9 mouse cellular contexts compared by ENCODE assay signal in the genomic region with DNA sequence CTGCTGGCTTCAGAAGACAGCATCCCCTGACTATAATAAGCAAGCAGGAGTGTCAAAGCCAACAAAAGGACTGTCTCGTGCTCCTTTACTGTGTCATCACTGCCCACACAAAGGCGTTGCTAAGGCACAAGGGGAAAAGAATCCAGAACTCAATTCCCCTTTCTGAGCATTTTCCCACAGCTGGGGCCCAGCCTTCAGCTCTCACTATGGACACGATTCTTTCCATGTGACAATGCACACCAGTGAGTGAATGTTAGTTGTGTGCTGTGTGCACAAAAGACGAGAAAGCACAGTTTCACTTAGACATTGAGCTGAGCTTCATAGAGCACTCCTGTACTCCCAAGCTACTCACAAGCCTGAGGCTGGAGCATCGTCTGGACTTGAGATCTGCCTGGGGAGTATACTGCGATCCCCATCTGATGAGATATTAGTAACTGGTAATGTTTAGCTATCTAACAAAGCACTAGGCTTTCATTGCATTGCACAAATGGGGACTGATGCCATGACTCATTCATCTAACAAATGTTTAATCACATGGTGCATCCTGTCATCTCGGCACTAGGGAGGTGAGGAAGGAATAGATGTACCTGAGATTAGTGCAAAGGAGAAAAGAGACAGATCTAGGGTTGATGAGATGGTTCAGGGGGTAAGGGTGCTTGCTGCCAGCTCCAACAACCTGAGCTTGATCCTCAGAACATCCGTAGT. TPM values are rescaled to one million over a fixed set of nuclear protein-coding genes. Genes with fewer than 3 reads are reported as not detected.
DNase-seq lines count a peak whose midpoint lies in the region; ATAC-seq and TF ChIP-seq lines count a peak whose summit lies in the region.
"Had no signal": no experiment of that assay in that cellular context is flagged by ENCODE, and none has a peak within 500 bp of the region (broad histone marks: within the 10 kb centered on the region; RNA-seq: fewer than 3 reads in every experiment).

No protein-coding gene starts in this region.

- peak overlapping the region; percentile 82 for H3K27ac ChIP-seq in forebrain, embryonic 10.5 days
- H3K27ac ChIP-seq in midbrain, postnatal 0 days (ENCODE audit: low read depth, low read length) = no peak overlapping the region
- no peak overlapping the region for H3K27ac ChIP-seq in gastrocnemius, adult 2 months
- H3K27ac ChIP-seq in kidney, embryonic 16.5 days (ENCODE audit: low read length) = no peak overlapping the region
- no peak overlapping the region for H3K27ac ChIP-seq in cerebellum, adult 2 months (ENCODE audit: insufficient read depth, low read length)
- H3K27ac ChIP-seq: embryonic facial prominence, embryonic 15.5 days had no signal

- H3K9me3 ChIP-seq in forebrain, embryonic 10.5 days = no peaks in the 10 kb centered on the region
- no peaks in the 10 kb centered on the region for H3K9me3 ChIP-seq in midbrain, postnatal 0 days (ENCODE audit: low read length)
- H3K9me3 ChIP-seq in kidney, embryonic 16.5 days (ENCODE audit: low read length) = no peaks in the 10 kb centered on the region
- H3K9me3 ChIP-seq: embryonic facial prominence, embryonic 15.5 days had no signal

- no peak for TF ChIP-seq CTCF in brain, embryonic 14.5 days (IDR thresholded peaks at IDR 0.05; ENCODE audit: borderline replicate concordance, extremely low read depth, insufficient read depth, insufficient read length)
- no peak for TF ChIP-seq CTCF in midbrain, postnatal 0 days (IDR thresholded peaks at IDR 0.05)
- no peak for TF ChIP-seq CTCF in gastrocnemius, adult 2 months (IDR thresholded peaks at IDR 0.05)
- no peak for TF ChIP-seq CTCF in cerebellum, adult 2 months (IDR thresholded peaks at IDR 0.05; ENCODE audit: borderline replicate concordance, insufficient read depth, low read depth, low read length)

- WGBS in forebrain, embryonic 10.5 days = 56% methylated on average over 8 of the region's 8 CpGs
- WGBS in midbrain, postnatal 0 days = 18% methylated on average over 8 of the region's 8 CpGs
- WGBS in kidney, embryonic 16.5 days = 72% methylated on average over 8 of the region's 8 CpGs
- WGBS in cerebellum, adult 2 months = 37% methylated on average over 8 of the region's 8 CpGs

- no peaks in the 10 kb centered on the region for H3K27me3 ChIP-seq in forebrain, embryonic 10.5 days (ENCODE audit: poor library complexity, severe bottlenecking)
- H3K27me3 ChIP-seq in midbrain, postnatal 0 days (ENCODE audit: insufficient read depth, low read length) = no peaks in the 10 kb centered on the region
- H3K27me3 ChIP-seq in kidney, embryonic 16.5 days (ENCODE audit: insufficient read depth, low read length) = no peaks in the 10 kb centered on the region
- H3K27me3 ChIP-seq in cerebellum, adult 2 months (ENCODE audit: control insufficient read depth, insufficient read depth, low read length) = no peaks in the 10 kb centered on the region
- H3K27me3 ChIP-seq: embryonic facial prominence, embryonic 15.5 days had no signal

- H3K36me3 ChIP-seq in forebrain, embryonic 10.5 days (replicated peaks) = no peaks in the 10 kb centered on the region
- H3K36me3 ChIP-seq in midbrain, postnatal 0 days (ENCODE audit: insufficient read depth, low read length) = no peaks in the 10 kb centered on the region
- H3K36me3 ChIP-seq in kidney, embryonic 16.5 days (ENCODE audit: insufficient read depth, low read length) = no peaks in the 10 kb centered on the region
- H3K36me3 ChIP-seq: embryonic facial prominence, embryonic 15.5 days had no signal

- H3K4me3 ChIP-seq in forebrain, embryonic 10.5 days = no peak overlapping the region
- H3K4me3 ChIP-seq in midbrain, postnatal 0 days (ENCODE audit: low read depth, low read length) = no peak overlapping the region
- H3K4me3 ChIP-seq in gastrocnemius, adult 2 months = no peak overlapping the region
- H3K4me3 ChIP-seq in kidney, embryonic 16.5 days (ENCODE audit: low read length) = no peak overlapping the region
- H3K4me3 ChIP-seq in cerebellum, adult 2 months (replicated peaks; ENCODE audit: insufficient read depth, low read depth, low read length) = no peak overlapping the region
- H3K4me3 ChIP-seq: embryonic facial prominence, embryonic 15.5 days had no signal

- peak; percentile 89 for DNase-seq in brain, embryonic 14.5 days (ENCODE audit: low read depth)
- DNase-seq in forebrain, embryonic 10.5 days (ENCODE audit: extremely low spot score, low spot score) = peak; percentile 60
- DNase-seq in layer of hippocampus, adult 8-10 months (ENCODE audit: low spot score in 2 of 2) = peak; percentile 26 to 35
- DNase-seq in midbrain, postnatal 0 days (ENCODE audit: low spot score) = peak; percentile 58
- DNase-seq in gastrocnemius, adult 2 months = no peak
- no peak for DNase-seq in adrenal gland, postnatal 14 days
- DNase-seq in cerebellum, adult 2 months = no peak

- H3K4me2 ChIP-seq in midbrain, postnatal 0 days (ENCODE audit: low read depth, low read length, poor library complexity, severe bottlenecking) = no peak overlapping the region
- H3K4me2 ChIP-seq in kidney, embryonic 16.5 days (replicated peaks; ENCODE audit: low read depth, low read length) = no peak overlapping the region
- H3K4me2 ChIP-seq: embryonic facial prominence, embryonic 15.5 days had no signal

- no peak for ATAC-seq in midbrain, postnatal 0 days (ENCODE audit: low FRiP score)
- ATAC-seq in kidney, embryonic 16.5 days (ENCODE audit: low FRiP score, low TSS enrichment) = no peak

- TF ChIP-seq POLR2A in brain, embryonic 14.5 days (IDR thresholded peaks at IDR 0.05; ENCODE audit: borderline replicate concordance, extremely low read depth, insufficient read depth, insufficient read length, poor library complexity, severe bottlenecking) = no peak
- no peak for TF ChIP-seq POLR2A in cerebellum, adult 2 months (IDR thresholded peaks at IDR 0.05; ENCODE audit: borderline replicate concordance, insufficient read depth, low read length)

- intact Hi-C loops in gastrocnemius, adult 2 months (cut with DNase I) = no loop called here

- H3K4me1 ChIP-seq in forebrain, embryonic 10.5 days = peaks cover 42% of the 10 kb centered on the region
- H3K4me1 ChIP-seq in midbrain, postnatal 0 days (ENCODE audit: insufficient read depth, low read length) = 0 out of 2 replicates have a peak, but pooled peaks cover 3% of the 10 kb centered on the region
- no peaks in the 10 kb centered on the region for H3K4me1 ChIP-seq in kidney, embryonic 16.5 days (ENCODE audit: insufficient read depth, low read length)
- no peaks in the 10 kb centered on the region; the same call in 1 of the 2 replicates for H3K4me1 ChIP-seq in cerebellum, adult 2 months (ENCODE audit: control insufficient read depth, insufficient read depth, low read length)

- no peak overlapping the region for H3K9ac ChIP-seq in midbrain, postnatal 0 days (replicated peaks; ENCODE audit: low read length, poor library complexity, severe bottlenecking)
- no peak overlapping the region for H3K9ac ChIP-seq in kidney, embryonic 16.5 days (replicated peaks; ENCODE audit: low read length)
- H3K9ac ChIP-seq: embryonic facial prominence, embryonic 15.5 days had no signal

RNA-seq across cellular contexts. Expression of gene Cdc42se2, which starts 25.5 kb away (rescaled TPM):
- 118 and 144 TPM in 2 replicates for polyA plus RNA-seq in brain, embryonic 14.5 days (2012; rRNA removed)
- polyA plus RNA-seq in forebrain, embryonic 10.5 days (2016; fragmentation: Nextera tagmentation; extraction: Ambion mirVana) = 182 and 187 TPM in 2 replicates
- 100 to 1,000 TPM; 125 to 130 (median 128) TPM for total RNA-seq in layer of hippocampus, adult 8-10 months (2022)
- total RNA-seq in midbrain, postnatal 0 days (2014; rRNA removed) = 134 and 137 TPM in 2 replicates
- 130 and 134 TPM in 2 replicates for polyA plus RNA-seq in midbrain, postnatal 0 days (2015; fragmentation: Nextera tagmentation; extraction: Ambion mirVana)
- 10 to 100 TPM; 14.4 to 19.6 TPM for total RNA-seq in gastrocnemius, adult 2 months (2021)
- 98.6 and 103 TPM in 2 replicates for polyA plus RNA-seq in kidney, embryonic 16.5 days (2015; fragmentation: Nextera tagmentation; extraction: Ambion mirVana)
- total RNA-seq in adrenal gland, postnatal 14 days (2021) = 19.7 and 29.9 TPM in 2 replicates
- 60.8 and 61.5 TPM in 2 replicates for polyA plus RNA-seq in cerebellum, adult 2 months (2012; rRNA removed)

RNA-seq across cellular contexts. Expression of gene Lyrm7, which starts 47.8 kb away (rescaled TPM):
- polyA plus RNA-seq in brain, embryonic 14.5 days (2012; rRNA removed) = 6.5 and 7.6 TPM in 2 replicates
- 4.1 and 8.0 TPM in 2 replicates for polyA plus RNA-seq in forebrain, embryonic 10.5 days (2016; fragmentation: Nextera tagmentation; extraction: Ambion mirVana)
- total RNA-seq in layer of hippocampus, adult 8-10 months (2022) = 10 to 100 TPM; 28.0 to 34.3 (median 30.4) TPM
- total RNA-seq in midbrain, postnatal 0 days (2014; rRNA removed) = 3.2 and 5.2 TPM in 2 replicates
- polyA plus RNA-seq in midbrain, postnatal 0 days (2015; fragmentation: Nextera tagmentation; extraction: Ambion mirVana) = 7.9 and 8.8 TPM in 2 replicates
- total RNA-seq in gastrocnemius, adult 2 months (2021) = 10 to 100 TPM; 18.7 to 30.6 TPM
- 6.3 and 9.2 TPM in 2 replicates for polyA plus RNA-seq in kidney, embryonic 16.5 days (2015; fragmentation: Nextera tagmentation; extraction: Ambion mirVana)
- 18.5 and 26.0 TPM in 2 replicates for total RNA-seq in adrenal gland, postnatal 14 days (2021)
- polyA plus RNA-seq in cerebellum, adult 2 months (2012; rRNA removed) = 18.8 and 24.3 TPM in 2 replicates

RNA-seq across cellular contexts. Expression of gene Hint1, which starts 53.2 kb away (rescaled TPM):
- polyA plus RNA-seq in brain, embryonic 14.5 days (2012; rRNA removed) = 711 and 924 TPM in 2 replicates
- polyA plus RNA-seq in forebrain, embryonic 10.5 days (2016; fragmentation: Nextera tagmentation; extraction: Ambion mirVana) = 675 and 687 TPM in 2 replicates
- 100 to 1,000 TPM; 219 to 289 (median 258) TPM for total RNA-seq in layer of hippocampus, adult 8-10 months (2022)
- total RNA-seq in midbrain, postnatal 0 days (2014; rRNA removed) = 475 and 586 TPM in 2 replicates
- 1,006 and 1,130 TPM in 2 replicates for polyA plus RNA-seq in midbrain, postnatal 0 days (2015; fragmentation: Nextera tagmentation; extraction: Ambion mirVana)
- total RNA-seq in gastrocnemius, adult 2 months (2021) = 100 to 1,000 TPM; 186 to 220 TPM
- polyA plus RNA-seq in kidney, embryonic 16.5 days (2015; fragmentation: Nextera tagmentation; extraction: Ambion mirVana) = 540 and 595 TPM in 2 replicates
- 379 and 380 TPM in 2 replicates for total RNA-seq in adrenal gland, postnatal 14 days (2021)
- 786 and 797 TPM in 2 replicates for polyA plus RNA-seq in cerebellum, adult 2 months (2012; rRNA removed)

Comparison
In these comparisons a context has a peak if more than half of its experiments do, and no peak if none do; other contexts are left out.
1. DNase-seq: peak in brain, embryonic 14.5 days (single experiment), forebrain, embryonic 10.5 days (single experiment), layer of hippocampus, adult 8-10 months (2 of 2) and midbrain, postnatal 0 days (single experiment); none in gastrocnemius, adult 2 months (single experiment), adrenal gland, postnatal 14 days (single experiment) and cerebellum, adult 2 months (0 of 2).